Mouse (Mus musculus): ENCODE measurements around the gene Cdk9.

GRCm38 (mm10) chr2:32761859-32762258, 49.0 kb upstream of the Cdk9 start:
- TF ChIP-seq TCF3 (IDR thresholded peaks at IDR 0.05; ENCODE audit: insufficient read length, low read depth): no peak
- no peak for TF ChIP-seq POLR2A (IDR thresholded peaks at IDR 0.05; ENCODE audit: insufficient read length, low read depth)
- TF ChIP-seq MAX (IDR thresholded peaks at IDR 0.05; ENCODE audit: low read depth): no peak
- TF ChIP-seq USF1 (IDR thresholded peaks at IDR 0.05; ENCODE audit: low read depth): no peak
